In genomic region chr10:70196666-70197065, GRCm38 (mm10) we compare ENCODE assay signal across 23 mouse cellular contexts. TPM values are rescaled to one million over a fixed set of nuclear protein-coding genes. Genes with fewer than 3 reads are reported as not detected.
DNase-seq lines count a peak whose midpoint lies in the region; ATAC-seq and TF ChIP-seq lines count a peak whose summit lies in the region.
"Had no signal": no experiment of that assay in that cellular context is flagged by ENCODE, and none has a peak within 500 bp of the region (broad histone marks: within the 10 kb centered on the region; RNA-seq: fewer than 3 reads in every experiment).

No protein-coding gene starts in this region.

- no peak for ATAC-seq in heart, embryonic 12.5 days (ENCODE audit: insufficient number of reproducible peaks, low FRiP score)
- peak; percentile 38; the same call in 1 of the 2 replicates for ATAC-seq in lung, postnatal 0 days
- ATAC-seq: activated CD4-positive, CD25-positive, alpha-beta regulatory T cell, adult 4 months had no signal

- H3K9ac ChIP-seq in heart, embryonic 12.5 days: no peak overlapping the region
- H3K9ac ChIP-seq in lung, postnatal 0 days (replicated peaks; ENCODE audit: low read depth): no peak overlapping the region
- H3K9ac ChIP-seq: forebrain, embryonic 12.5 days; hindbrain, embryonic 15.5 days; neural tube, embryonic 13.5 days had no signal

- H3K4me2 ChIP-seq in heart, embryonic 12.5 days: no peak overlapping the region
- H3K4me2 ChIP-seq in lung, postnatal 0 days (replicated peaks; ENCODE audit: low read depth, low read length): no peak overlapping the region
- H3K4me2 ChIP-seq: forebrain, embryonic 12.5 days; heart, embryonic 11.5 days; hindbrain, embryonic 15.5 days; neural tube, embryonic 13.5 days had no signal

- H3K36me3 ChIP-seq in heart, embryonic 12.5 days: peaks cover 24% of the 10 kb centered on the region
- H3K36me3 ChIP-seq in lung, postnatal 0 days (ENCODE audit: insufficient read depth, low read length): peaks cover 8% of the 10 kb centered on the region

- TF ChIP-seq CTCF in lung, postnatal 0 days (IDR thresholded peaks at IDR 0.05): no peak
- TF ChIP-seq CTCF in bone marrow macrophage, adult 2 months (IDR thresholded peaks at IDR 0.05; ENCODE audit: low read depth, low read length): no peak

- no peak for TF ChIP-seq EP300 in lung, postnatal 0 days (IDR thresholded peaks at IDR 0.05)

- no peaks in the 10 kb centered on the region for H3K27me3 ChIP-seq in heart, embryonic 12.5 days (replicated peaks)
- no peaks in the 10 kb centered on the region for H3K27me3 ChIP-seq in lung, postnatal 0 days (replicated peaks; ENCODE audit: insufficient read depth, low read length)
- H3K27me3 ChIP-seq: forebrain, embryonic 12.5 days; hindbrain, embryonic 15.5 days; neural tube, embryonic 13.5 days had no signal

- H3K4me1 ChIP-seq in heart, embryonic 12.5 days (replicated peaks): peaks cover 6% of the 10 kb centered on the region; the same call in 1 of the 2 replicates
- no peaks in the 10 kb centered on the region; the same call in 1 of the 2 replicates for H3K4me1 ChIP-seq in lung, postnatal 0 days (ENCODE audit: insufficient read depth, low read depth, low read length)
- peaks cover 60% of the 10 kb centered on the region for H3K4me1 ChIP-seq in bone marrow macrophage, adult 2 months (ENCODE audit: control insufficient read depth, insufficient read depth, low read length)

- H3K9me3 ChIP-seq in heart, embryonic 12.5 days (replicated peaks): no peaks in the 10 kb centered on the region
- no peaks in the 10 kb centered on the region for H3K9me3 ChIP-seq in lung, postnatal 0 days (ENCODE audit: low read length)
- H3K9me3 ChIP-seq: forebrain, embryonic 12.5 days; hindbrain, embryonic 15.5 days; midbrain, embryonic 10.5 days; neural tube, embryonic 13.5 days had no signal

- WGBS in heart, embryonic 12.5 days: 82% methylated on average over 6 of the region's 6 CpGs
- 76% methylated on average over 6 of the region's 6 CpGs for WGBS in lung, postnatal 0 days

- H3K4me3 ChIP-seq in heart, embryonic 12.5 days: no peak overlapping the region
- no peak overlapping the region for H3K4me3 ChIP-seq in lung, postnatal 0 days (ENCODE audit: low read depth, low read length)
- H3K4me3 ChIP-seq in bone marrow macrophage, adult 2 months (ENCODE audit: insufficient read depth, low read length): no peak overlapping the region
- H3K4me3 ChIP-seq: forebrain, embryonic 12.5 days; hindbrain, embryonic 15.5 days; layer of hippocampus, adult 2 months; midbrain, embryonic 10.5 days; myocyte; neural tube, embryonic 13.5 days had no signal

- TF ChIP-seq POLR2A in bone marrow macrophage, adult 2 months (IDR thresholded peaks at IDR 0.05; ENCODE audit: borderline replicate concordance, low read depth, low read length): no peak

- peak; percentile 20 for DNase-seq in heart, postnatal 25 days (ENCODE audit: low spot score)
- DNase-seq in lung, postnatal 0 days (ENCODE audit: low spot score): peak; percentile 29
- DNase-seq in lung, postnatal 10 days: no peak
- DNase-seq in gastrocnemius, postnatal 25 days: peak; percentile 67
- no peak for DNase-seq in layer of hippocampus, adult 11-12 months (ENCODE audit: low spot score)
- DNase-seq: adrenal gland, adult 8-10 months; cerebellum, adult 18-20 months; cerebellum, postnatal 14 days; layer of hippocampus, postnatal 36 days had no signal

- intact Hi-C loops in heart, postnatal 25 days (cut with DNase I): loop anchor here (2.0 to 5.0 kb wide), 2 partner anchors 46 to 100 kb away; no protein-coding TSS in a partner anchor

- no peak overlapping the region for H3K27ac ChIP-seq in heart, embryonic 12.5 days (ENCODE audit: poor library complexity, severe bottlenecking)
- no peak overlapping the region for H3K27ac ChIP-seq in lung, postnatal 0 days (ENCODE audit: low read length)
- peak overlapping the region; percentile 90 for H3K27ac ChIP-seq in bone marrow macrophage, adult 2 months (ENCODE audit: insufficient read depth, low read depth, low read length)
- H3K27ac ChIP-seq: forebrain, embryonic 12.5 days; hindbrain, embryonic 15.5 days; layer of hippocampus, adult 2 months; midbrain, embryonic 10.5 days; neural tube, embryonic 13.5 days had no signal

RNA-seq across cellular contexts. Expression of gene Mrln, which starts 7.8 kb away (rescaled TPM):
- 1 to 10 TPM; 3.0 to 3.8 TPM for total RNA-seq in heart, postnatal 25 days (2021)
- 0.45 and 0.90 TPM in 2 replicates for polyA plus RNA-seq in heart, embryonic 12.5 days (2016; fragmentation: Nextera tagmentation; extraction: Ambion mirVana)
- 1.6 and 1.8 TPM in 2 replicates for polyA plus RNA-seq in lung, postnatal 0 days (2015; fragmentation: Nextera tagmentation; extraction: Ambion mirVana)
- 2.1 TPM in 1 of 2 replicates, not detected in the other for polyA plus RNA-seq in bone marrow macrophage, adult 2 months (2012; ENCODE audit: insufficient read depth, insufficient read length, missing spikeins)
- 100 to 1,000 TPM; 128 to 177 TPM for total RNA-seq in gastrocnemius, postnatal 25 days (2021)
- total RNA-seq: layer of hippocampus, adult 2 months; left cerebral cortex, postnatal 10 days; liver, adult 2 months had no signal
- polyA plus RNA-seq: activated CD4-positive, CD25-positive, alpha-beta regulatory T cell, adult 4 months; liver, adult 2 months; midbrain, embryonic 16.5 days had no signal

RNA-seq across cellular contexts. Expression of gene Slc16a9, which starts 48.2 kb away (rescaled TPM):
- 1 to 10 TPM; 3.3 to 3.6 TPM for total RNA-seq in heart, postnatal 25 days (2021)
- 0.82 and 0.98 TPM in 2 replicates for polyA plus RNA-seq in heart, embryonic 12.5 days (2016; fragmentation: Nextera tagmentation; extraction: Ambion mirVana)
- polyA plus RNA-seq in lung, postnatal 0 days (2015; fragmentation: Nextera tagmentation; extraction: Ambion mirVana): 24.8 and 25.4 TPM in 2 replicates
- polyA plus RNA-seq in bone marrow macrophage, adult 2 months (2012; ENCODE audit: insufficient read depth, insufficient read length, missing spikeins): 0.34 and 0.43 TPM in 2 replicates
- total RNA-seq in gastrocnemius, postnatal 25 days (2021): 1 to 10 TPM; 2.8 to 8.5 TPM
- polyA plus RNA-seq: activated CD4-positive, CD25-positive, alpha-beta regulatory T cell, adult 4 months; C2C12 had no signal

Comparison
In these comparisons a context has a peak if more than half of its experiments do, and no peak if none do; other contexts are left out.
1. DNase-seq: peak in heart, postnatal 25 days (single experiment), lung, postnatal 0 days (single experiment) and gastrocnemius, postnatal 25 days (single experiment); none in lung, postnatal 10 days (single experiment) and layer of hippocampus, adult 11-12 months (single experiment).
2. RNA of gene Slc16a9, which starts 48.2 kb away (polyA plus RNA-seq): 24.8 to 25.4 TPM in lung, postnatal 0 days; 0.82 to 0.98 TPM in heart, embryonic 12.5 days and 0.34 to 0.43 TPM in bone marrow macrophage, adult 2 months; every median in the first group is over 10 times any median in the second.